Mouse (Mus musculus) cerebellum, postnatal 25 days (tissue): ENCODE measurements around the gene Pigq.
A peak's percentile ranks its signal among the peaks of the same experiment; 100 is the strongest.

Source experiments
- DNase-seq, 2 experiments: peaks; one replicate each; pipeline ENCODE4 v3.0.0; 2021; ENCODE audit warnings: mixed read lengths in 2 of 2

Pigq gene

DNA sequence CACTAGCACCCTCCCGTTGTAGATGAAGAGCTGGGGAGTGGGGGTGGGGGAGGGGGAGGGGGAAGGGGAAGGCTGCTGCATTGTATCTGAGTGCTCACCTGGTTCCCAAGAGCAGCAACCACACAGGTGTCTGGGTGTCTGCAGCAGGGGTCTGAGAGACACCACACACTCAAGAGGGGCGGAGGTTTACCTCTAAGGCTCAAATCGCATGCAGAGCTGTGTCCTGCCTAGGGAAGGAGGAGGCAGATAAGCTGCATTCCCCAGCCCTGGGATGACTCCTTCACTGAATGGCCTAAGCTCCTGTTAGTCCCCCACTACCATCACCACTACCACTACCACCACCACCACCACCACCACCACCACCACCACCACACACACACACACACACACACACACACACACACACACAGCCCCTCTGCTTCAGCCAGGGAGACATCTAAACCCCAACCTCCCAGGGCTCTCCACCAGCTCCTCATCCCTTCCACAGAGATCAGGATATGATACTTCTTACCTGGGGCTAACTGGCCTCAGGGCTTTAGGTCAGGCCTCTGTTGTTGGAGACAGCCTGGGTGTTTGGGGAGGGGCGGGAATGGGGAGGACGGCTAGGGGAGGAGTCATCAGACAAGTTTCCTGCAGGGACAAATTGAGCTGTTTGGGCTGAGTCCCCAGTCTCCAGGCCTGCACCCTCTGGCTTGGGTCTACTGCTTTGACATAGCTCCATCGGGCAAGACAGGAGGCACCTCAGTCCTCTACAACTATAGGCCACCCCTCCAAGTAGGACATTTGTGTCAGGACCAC, at the start of gene Pigq, which contains the start of gene Nhlrc4:
Gene Pigq (minus strand): TSS at position 571 of the 798 bp plus-strand sequence.
Gene Nhlrc4 (minus strand): TSS at position 596 of the 798 bp plus-strand sequence.
- DNase-seq: no peak

DNA sequence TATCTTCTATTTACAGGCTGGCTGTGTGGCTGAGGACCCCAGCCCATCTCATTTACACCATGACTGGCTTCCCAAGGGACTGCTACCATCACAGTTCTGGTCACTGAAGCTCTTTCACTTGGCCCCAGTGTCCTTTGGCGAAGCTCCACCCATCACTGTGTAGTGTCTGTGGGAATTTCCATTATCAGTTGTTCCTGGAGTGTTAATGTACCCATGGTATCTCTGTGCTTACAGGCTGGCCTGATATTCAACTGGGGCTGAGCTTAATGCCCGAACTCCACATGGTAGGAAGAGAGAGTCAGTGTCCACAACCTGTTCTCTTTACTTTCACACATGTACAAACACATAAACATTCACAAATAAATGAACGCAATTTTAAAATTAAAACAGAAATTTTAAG, 48.8 kb upstream of the Pigq start:
- no peak for DNase-seq

- DNase-seq: no peak
These were observed 47.5 kb upstream of the Pigq start for GRCm38 (mm10) chr17:25992274-25992673.

GRCm38 (mm10) chr17:25990331-25990730, 45.6 kb upstream of the Pigq start:
- no peak for DNase-seq

DNA sequence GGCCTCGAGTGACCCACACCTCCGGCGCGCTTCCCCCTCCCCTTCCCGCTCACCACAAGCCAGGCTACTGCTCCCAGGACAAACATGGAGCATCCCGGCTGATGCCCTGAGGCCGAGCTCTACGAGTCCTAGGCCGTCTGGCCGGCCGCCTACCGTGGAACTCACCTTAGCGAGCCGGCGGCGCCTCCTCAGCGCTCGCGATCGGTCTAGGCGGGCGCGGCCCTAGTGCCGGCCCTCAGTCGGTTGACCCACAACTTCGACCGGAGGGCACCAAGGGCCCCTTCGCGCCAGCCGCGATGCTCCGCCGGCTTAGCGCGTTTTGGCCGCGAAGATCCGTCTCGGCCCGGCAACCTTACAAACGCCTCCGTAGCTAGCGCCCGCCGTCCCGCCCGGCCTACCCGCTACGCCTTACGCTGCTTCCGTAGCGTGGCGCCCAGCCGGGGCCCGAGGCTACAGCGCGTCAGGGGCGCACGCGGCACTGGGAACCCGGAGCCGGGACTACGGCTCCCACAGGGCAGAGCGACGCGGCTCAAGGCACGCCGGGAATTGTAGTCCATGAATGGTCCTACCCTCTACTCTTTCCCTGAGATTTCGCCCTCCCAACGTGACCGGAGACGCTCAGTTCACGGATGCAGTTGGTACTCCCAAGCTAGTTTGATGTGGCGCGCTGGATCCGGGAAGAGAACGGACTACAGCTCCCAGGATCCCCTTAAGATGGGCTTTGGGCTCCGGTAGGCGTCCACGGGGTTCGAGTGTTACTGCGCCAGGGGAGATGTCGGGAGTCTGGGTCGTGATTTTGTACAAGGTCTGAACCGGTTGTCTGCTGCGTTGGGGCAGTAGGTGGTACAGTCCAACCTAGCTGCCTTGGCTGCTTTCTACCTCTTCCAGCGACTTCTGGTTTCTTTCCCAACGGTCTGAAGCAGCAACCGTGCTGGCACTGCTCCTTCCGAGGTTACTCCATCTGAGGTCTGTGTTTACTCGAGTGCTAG, 40.9 kb upstream of the Pigq start, which contains the start of gene Capn15:
Gene Capn15 (minus strand): TSS at position 491 of the 989 bp plus-strand sequence.
- peak; percentile 95 to 97 for DNase-seq

DNA sequence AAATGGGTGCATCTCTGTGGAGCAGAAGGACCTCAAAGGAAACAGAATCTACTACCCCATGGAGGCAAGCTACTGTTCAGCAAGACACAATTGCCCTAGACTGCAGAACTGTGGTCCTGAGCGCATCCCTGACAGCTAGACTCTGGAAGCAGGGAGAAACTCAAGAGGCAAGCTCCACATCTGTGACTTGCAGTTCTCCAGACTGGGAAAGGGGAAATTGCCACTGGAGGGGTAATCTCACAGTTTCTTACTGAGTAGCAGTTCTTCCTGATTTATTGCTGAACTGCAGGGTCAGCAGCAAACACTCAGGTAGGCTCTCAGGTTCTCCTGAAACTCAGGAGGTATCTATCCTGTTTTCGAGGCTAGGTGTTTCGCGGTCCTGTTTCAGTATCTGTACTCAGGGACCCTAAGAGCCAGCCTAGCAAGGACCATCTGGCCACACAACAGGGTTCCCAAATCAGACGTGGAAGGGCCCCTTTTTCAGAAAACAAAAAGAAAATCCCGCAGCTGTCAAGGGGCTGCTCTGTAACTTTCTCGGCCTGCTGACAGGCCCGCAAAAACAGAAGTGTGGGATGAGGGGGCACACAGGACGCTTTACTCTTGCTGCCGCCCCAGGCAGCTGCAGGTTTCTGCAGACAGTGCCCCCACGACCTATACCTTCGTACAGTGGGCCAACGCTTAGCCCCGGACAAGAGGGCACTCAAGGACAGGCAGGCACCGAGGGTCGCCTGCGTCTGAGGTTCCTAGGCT, 40.0 kb upstream of the Pigq start:
- DNase-seq: no peak

GRCm38 (mm10) chr17:25984066-25984465, 39.3 kb upstream of the Pigq start:
- no peak for DNase-seq

- DNase-seq: no peak
These were observed 38.2 kb upstream of the Pigq start for GRCm38 (mm10) chr17:25982913-25983312.

DNA sequence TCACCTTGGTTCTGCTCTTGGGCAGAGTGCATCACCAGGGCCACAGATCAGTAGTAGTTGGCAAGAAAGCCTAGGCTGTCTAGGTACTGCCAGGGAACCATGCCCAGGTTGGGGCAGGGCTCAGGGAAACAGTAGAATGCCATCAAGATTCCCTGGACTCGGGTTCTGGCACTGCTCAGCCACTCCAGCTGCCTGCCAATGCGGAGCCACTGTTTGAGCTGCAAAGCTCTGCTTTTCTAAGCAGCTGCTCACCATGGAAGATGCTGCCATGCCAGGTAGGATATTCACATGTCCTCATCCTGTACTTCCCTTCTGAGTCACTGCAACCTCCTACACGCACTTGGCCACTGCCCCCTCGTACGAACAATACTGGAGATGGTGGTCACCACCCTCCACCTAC, 36.1 kb upstream of the Pigq start:
- peak; percentile 77 to 83 for DNase-seq

DNA sequence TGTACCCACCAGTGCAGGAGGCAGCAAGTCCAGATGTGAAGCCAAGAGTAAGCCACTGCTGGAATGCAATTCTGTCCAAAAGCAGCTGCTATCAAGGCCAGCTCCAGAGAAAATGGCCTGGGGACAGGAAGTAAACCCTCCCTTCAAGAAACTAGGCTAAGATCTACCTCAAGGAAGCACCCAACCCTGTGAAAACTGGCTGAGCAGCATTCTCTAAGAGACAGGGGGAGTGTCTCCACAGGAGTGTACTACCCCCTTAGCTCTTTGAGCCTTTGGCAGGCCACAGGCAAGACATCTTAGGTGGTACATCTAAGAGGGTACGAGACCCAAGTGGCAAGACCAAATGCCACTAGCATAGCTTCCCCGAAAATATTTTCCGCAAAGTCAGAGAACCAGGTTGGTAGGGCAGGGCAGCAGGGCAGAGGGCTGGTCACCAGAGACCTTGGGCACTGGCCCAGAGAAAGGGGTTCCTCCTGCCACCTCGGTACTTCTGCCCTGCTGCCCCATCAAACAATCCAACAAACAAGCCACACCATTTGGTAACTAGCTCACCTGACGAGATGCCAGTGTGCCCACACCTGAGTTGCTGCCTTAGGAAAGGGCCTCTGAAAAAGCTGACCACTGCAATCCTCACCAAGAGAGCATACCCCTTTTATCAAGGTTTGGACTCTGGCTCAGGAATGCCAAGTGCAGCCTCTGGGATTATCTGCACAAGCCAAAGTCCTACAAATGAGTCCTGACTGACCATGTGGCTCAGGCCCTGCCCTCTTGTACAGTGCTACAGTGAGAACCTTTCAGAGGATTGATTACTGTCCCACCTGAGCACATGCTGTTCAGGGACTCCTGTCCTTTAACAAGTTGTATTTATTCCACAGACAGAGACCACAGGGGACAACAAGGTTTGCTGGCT, 35.3 kb upstream of the Pigq start:
- peak in 1 of 2 experiments; percentile 29 for DNase-seq

DNA sequence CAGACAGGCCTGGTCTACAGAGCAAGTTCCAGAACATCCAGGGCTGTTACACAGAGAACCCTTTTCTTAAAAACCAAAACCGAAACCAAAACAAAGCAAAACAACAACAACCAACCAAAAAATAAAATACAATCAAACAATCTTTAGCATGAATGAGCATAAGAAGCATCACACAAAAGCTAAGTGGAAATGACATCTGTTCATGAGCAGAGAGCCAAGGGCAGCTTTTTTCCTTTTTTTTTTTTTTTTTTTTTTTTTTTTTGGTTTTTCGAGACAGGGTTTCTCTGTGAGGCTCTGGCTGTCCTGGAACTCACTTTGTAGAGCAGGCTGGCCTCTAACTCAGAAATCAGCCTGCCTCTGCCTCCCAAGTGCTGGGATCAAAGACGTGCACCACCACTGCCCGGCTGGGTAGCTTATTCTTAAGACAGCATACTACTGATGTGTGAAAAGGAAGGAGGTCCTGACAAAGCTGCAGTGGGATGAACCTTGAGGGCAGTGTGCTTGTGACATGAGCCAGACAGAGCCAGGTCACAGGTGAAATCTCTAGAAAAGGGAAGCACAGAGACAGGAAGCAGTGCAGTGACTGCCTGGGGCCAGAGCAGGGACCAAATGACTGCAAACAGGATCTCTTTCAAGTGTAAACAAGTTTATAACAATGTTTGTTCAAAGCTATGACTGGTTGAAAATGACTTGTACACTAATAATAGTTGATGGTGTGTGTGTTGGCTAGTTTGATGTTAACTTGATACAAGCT, 26.4 kb upstream of the Pigq start:
- no peak for DNase-seq

DNA sequence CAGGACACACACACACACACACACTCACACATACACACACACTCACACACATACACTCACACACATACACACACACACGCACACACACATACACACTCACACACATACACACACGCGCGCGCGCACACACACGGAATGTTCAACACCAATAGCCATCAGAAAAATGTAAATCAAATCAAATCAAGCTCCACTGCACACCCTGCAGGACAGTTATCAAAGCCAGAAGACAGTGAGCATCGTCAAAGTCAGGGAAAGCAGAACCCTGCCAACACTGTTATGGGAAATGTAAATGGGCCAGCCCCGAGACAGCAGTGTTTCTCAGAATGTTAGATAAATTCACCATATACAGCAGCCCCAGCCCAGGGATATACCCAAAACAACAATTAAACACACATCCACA, 25.7 kb upstream of the Pigq start:
- DNase-seq: no peak

DNA sequence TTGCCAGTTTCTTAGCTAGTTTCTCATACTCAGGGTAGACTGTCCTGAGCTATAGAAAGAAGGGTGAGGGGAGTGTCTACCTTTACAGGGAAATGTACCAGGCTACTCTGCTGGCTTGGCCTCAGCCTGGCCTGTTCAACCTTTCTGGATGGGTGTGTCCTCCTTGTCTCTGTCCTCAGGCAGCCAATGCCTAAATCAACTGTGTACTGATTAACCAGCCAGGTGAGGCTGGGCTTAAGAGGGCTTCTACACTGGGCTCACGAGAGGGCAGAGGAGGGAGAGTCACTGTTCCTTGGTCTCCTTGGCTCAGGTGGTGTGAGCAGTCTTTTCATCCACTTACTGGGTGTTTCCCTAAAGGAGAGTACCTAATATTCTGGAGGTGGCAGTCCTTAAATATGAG, 23.4 kb upstream of the Pigq start:
- DNase-seq: no peak

DNA sequence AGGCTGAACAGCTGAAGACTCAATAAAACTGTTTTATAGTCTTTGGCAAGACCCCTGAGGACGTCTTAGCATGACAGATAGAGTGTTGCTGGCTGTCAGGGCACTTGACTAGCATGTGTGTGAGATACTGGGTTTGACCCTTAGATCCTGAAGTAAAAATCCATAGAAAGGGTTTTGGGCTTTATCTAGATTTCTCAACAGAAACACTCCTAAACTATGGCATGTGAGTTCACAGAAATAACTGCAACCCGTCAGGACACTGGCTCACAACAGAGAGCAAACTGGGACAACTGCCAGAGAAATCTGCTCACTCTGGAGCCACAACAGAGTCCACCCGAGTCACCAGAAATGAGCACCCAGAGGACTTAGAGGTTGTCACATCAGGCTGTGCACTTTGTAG, 22.9 kb upstream of the Pigq start:
- DNase-seq: peak in 1 of 2 experiments; percentile 74

DNA sequence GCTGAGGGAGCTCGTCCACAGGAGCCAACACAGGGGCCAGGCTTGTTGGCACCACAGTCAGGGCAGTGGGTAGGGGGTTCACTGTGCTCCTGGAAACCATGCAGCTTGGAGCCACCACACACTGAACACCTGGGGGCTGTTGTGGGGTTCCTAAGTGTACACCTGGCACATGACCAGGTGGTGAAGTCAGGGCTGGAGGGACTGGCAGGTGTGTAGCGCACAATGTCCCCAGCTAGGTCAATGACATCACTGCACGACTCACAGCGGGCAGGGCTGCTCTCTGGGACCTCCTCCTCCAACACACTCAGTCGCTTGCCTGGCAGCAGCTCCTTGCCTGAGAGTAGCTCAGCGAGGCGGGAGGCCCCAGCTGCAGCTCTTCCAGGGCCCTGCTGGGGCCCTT, 19.5 kb upstream of the Pigq start:
- DNase-seq: peak in 1 of 2 experiments; percentile 69

GRCm38 (mm10) chr17:25962413-25962905, 17.7 kb upstream of the Pigq start:
- DNase-seq: no peak

DNA sequence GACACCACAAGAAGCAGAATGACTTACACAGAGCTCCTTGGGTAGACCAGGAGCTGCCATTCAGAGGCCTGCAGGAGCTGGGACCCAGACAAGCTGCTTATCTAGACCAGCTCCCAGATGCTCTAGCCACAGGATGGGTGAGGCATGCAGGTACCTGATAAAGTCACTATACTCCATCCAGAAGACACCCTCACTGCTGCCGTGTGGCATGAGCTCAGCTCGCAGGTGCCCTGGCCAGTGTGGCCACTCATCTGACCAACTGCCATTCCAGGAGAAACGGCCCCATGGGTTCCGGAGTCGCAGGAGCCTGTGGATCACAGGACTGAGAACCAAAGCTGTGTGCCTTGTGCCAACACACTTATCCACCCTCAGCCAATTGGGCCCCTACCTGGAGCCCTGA, 16.8 kb upstream of the Pigq start:
- no peak for DNase-seq

- DNase-seq: peak in 1 of 2 experiments; percentile 30
These were observed 15.1 kb upstream of the Pigq start for GRCm38 (mm10) chr17:25959630-25960467.

- peak; percentile 67 to 68 for DNase-seq
These were observed 14.2 kb upstream of the Pigq start for GRCm38 (mm10) chr17:25958771-25959494.
